Mouse (Mus musculus): Measurements from ENCODE around the gene Smagp.

DNA sequence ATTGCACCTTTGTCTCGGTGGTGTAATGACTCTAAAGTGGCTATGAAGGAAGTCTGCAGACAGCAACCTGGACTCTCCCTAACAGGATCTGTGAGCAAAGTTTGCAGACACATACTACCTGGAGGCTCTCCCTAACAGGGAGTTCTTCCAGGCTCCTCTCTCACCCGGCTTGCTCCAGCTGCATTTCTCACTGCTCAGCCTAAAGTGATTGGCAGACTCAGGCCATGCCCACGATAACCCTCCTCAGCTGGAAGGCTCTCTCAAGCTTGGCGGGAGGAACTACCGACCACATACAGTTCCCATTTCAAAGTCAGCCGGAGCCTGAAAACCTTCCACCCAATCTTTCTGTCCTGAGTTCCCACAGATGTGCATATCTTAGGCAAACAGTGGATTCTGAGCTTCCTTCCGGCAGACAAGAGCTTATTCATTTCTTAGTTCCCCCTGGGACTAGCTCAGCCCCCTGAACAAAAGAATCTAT lies 29.5 kb upstream of the Smagp start:
- no peak for TF ChIP-seq CTCF (IDR thresholded peaks at IDR 0.05; ENCODE audit: control insufficient read depth, insufficient read depth, insufficient read length)
- no peak for TF ChIP-seq MAX (IDR thresholded peaks at IDR 0.05)

Data from C2C12 (cell line).